Mouse (Mus musculus) B cell, adult (primary cell): ENCODE data around the gene Olfr92. TPM values are rescaled to one million over a fixed set of nuclear protein-coding genes. Genes with fewer than 3 reads are reported as not detected.

Source experiments
- total RNA-seq: library from RNA; stranded (reverse); gene quantifications from 4 replicates; pipeline ENCODE4 v1.2.4, GENCODE M21; 2023; ENCODE audit not compliant: inconsistent age

The Olfr92 gene
- total RNA-seq, result not detected in 4 replicates

GRCm38 (mm10) chr17:37119988-37120387, at the start of gene Olfr92:
Gene Olfr92 (minus strand): TSS chr17:37120088.

GRCm38 (mm10) chr17:37161394-37161793, 41.5 kb upstream of the Olfr92 start, which contains the start of gene Olfr93:
Gene Olfr93 (minus strand): TSS chr17:37161494.

GRCm38 (mm10) chr17:37098178-37098577, 21.7 kb downstream of the Olfr92 start, which contains the start of gene Olfr91:
Gene Olfr91 (minus strand): TSS chr17:37098278.

GRCm38 (mm10) chr17:37088399-37088798, 31.5 kb downstream of the Olfr92 start, which contains the start of gene Olfr90:
Gene Olfr90 (minus strand): TSS chr17:37088499.

Other genes with a start within 250 kb of the Olfr92 start
- gene Trim40, start 230.0 kb downstream of the Olfr92 start, total RNA-seq, result 0.24 to 0.93 TPM in 2 of 4 replicates, not detected in the others
- not detected in 4 replicates for gene Trim31, start 222.0 kb downstream of the Olfr92 start, total RNA-seq
- gene Rnf39, start 177.2 kb downstream of the Olfr92 start, total RNA-seq, result 0.58 TPM in 1 of 4 replicates, not detected in the others
- 90.0 to 119 TPM (median 113 TPM) in 4 replicates for gene Ppp1r11, start 168.3 kb downstream of the Olfr92 start, total RNA-seq
- gene Znrd1, start 161.5 kb downstream of the Olfr92 start, total RNA-seq, result 79.5 to 91.0 TPM (median 81.3 TPM) in 4 replicates
- 1.6 to 2.7 TPM (median 2.1 TPM) in 4 replicates for gene Znrd1as, start 161.5 kb downstream of the Olfr92 start, total RNA-seq
- not detected in 4 replicates for gene 2410137M14Rik, start 138.9 kb downstream of the Olfr92 start, total RNA-seq
- not detected in 4 replicates for gene H2-M5, start 130.6 kb downstream of the Olfr92 start, total RNA-seq
- not detected in 4 replicates for gene Zfp57, start 118.9 kb downstream of the Olfr92 start, total RNA-seq
- gene Mog, start 96.7 kb downstream of the Olfr92 start, total RNA-seq, result not detected in 4 replicates
- gene Gabbr1, start 74.1 kb downstream of the Olfr92 start, total RNA-seq, result 55.3 to 68.7 TPM (median 59.7 TPM) in 4 replicates
- gene Olfr90, start 31.6 kb downstream of the Olfr92 start, total RNA-seq, result 0.19 to 0.24 TPM in 2 of 4 replicates, not detected in the others
- not detected in 4 replicates for gene Olfr91, start 21.8 kb downstream of the Olfr92 start, total RNA-seq
- not detected in 4 replicates for gene Olfr93, start 41.4 kb upstream of the Olfr92 start, total RNA-seq
- gene Ubd, start 73.8 kb upstream of the Olfr92 start, total RNA-seq, result 0.78 TPM in 1 of 4 replicates, not detected in the others
- not detected in 4 replicates for gene Olfr94, start 80.9 kb upstream of the Olfr92 start, total RNA-seq
- not detected in 4 replicates for gene Olfr95, start 93.0 kb upstream of the Olfr92 start, total RNA-seq
- gene Olfr96, start 100.1 kb upstream of the Olfr92 start, total RNA-seq, result not detected in 4 replicates
- not detected in 4 replicates for gene Olfr97, start 117.2 kb upstream of the Olfr92 start, total RNA-seq
- not detected in 4 replicates for gene Olfr98, start 143.7 kb upstream of the Olfr92 start, total RNA-seq
- 46.7 to 58.3 TPM (median 54.7 TPM) in 4 replicates for gene H2-M3, start 150.1 kb upstream of the Olfr92 start, total RNA-seq
- not detected in 4 replicates for gene Olfr99, start 163.4 kb upstream of the Olfr92 start, total RNA-seq
- gene Olfr101, start 184.2 kb upstream of the Olfr92 start, total RNA-seq, result not detected in 4 replicates
- 0.36 TPM in 1 of 4 replicates, not detected in the others for gene Olfr102, start 197.0 kb upstream of the Olfr92 start, total RNA-seq
- not detected in 4 replicates for gene Olfr103, start 219.6 kb upstream of the Olfr92 start, total RNA-seq
- gene Olfr104-ps, start 239.5 kb upstream of the Olfr92 start, total RNA-seq, result not detected in 4 replicates